Mouse (Mus musculus): ENCODE data around the gene Dnah3.

DNA sequence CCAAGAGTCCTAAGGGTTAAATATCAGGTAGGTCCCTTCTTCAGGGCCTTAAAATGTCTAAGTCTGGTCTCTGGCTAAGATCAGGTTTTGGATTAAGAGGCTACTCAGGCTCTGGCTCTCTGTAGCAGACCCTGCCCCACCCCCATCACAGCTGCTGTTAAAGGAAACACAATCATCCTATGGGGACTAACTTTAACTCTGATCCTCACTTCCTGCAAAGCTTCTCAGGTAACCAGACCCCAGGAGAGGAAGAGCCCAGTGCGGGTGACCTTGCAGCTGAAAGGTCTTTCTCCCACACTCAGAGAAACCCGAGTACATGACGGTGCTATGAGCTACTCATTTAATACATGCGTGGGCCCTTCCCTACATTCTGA is 32.6 kb upstream of the Dnah3 start:
- TF ChIP-seq POLR2A (IDR thresholded peaks at IDR 0.05; ENCODE audit: control insufficient read depth, low read depth, low read length), result no peak
- TF ChIP-seq CTCF (IDR thresholded peaks at IDR 0.05; ENCODE audit: control insufficient read depth, insufficient read depth, insufficient replicate concordance, low read depth, low read length), result no peak

Measured in testis, adult 2 months (tissue).